Mouse (Mus musculus) regulatory T cell (primary cell): ENCODE measurements around the gene Vmn1r28.
"Not testable (repeated sequence)": the region's sequence is repeated elsewhere in the genome, so short reads cannot be mapped to it uniquely, and the experiment has no call there.

Experiments
- in situ Hi-C: fragments of 300-600 bp; cut with MboI, MseI; formaldehyde crosslinking; loops from one replicate; pipeline ENCODE4 v1.15.1; 2025; ENCODE audit warnings: high pct_unique_total_duplicates

Gene Vmn1r28

DNA sequence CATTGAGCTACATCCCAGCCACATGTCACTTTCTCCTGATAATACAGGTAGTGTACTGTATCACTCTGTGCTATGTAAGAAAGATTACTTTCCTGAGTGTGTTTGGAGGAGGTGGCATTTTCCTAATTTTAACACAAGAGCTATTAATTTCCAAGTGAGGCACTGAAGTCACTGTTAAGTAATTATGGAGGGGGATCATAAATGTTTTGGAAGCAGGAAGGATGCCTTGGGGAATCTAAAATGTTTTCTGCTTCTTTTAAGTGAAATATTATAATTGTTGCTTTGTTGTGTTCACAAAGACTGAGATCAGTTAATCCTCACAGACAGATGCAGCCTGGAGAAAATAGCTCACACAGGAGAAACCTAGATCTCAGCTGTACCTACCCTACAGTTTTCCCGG is at the start of gene Vmn1r28:
Gene Vmn1r28 (plus strand): TSS at position 301 of the 400 bp plus-strand sequence.
- in situ Hi-C loops = no loop called here

DNA sequence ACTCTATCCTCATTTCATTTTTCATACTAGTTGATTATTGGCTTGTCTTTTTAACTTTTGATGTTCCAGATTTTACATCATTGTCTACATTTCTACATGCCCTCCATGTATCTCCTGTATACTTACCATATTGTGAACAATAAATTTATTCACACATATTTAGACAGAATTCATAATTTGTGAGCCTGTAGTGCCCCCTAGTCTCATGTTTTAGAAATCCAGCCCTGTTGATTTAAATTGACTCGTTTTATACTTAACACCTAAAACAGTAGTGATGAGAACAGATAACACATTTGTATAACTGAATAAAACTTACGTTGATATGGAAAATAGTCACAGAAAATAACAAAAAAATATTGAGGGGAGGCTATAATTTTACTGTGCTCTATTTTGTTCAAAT is 45.7 kb upstream of the Vmn1r28 start:
- in situ Hi-C loops = loop anchor here (5.0 kb wide), 1 partner anchor 784 kb away; no protein-coding TSS in a partner anchor

GRCm38 (mm10) chr6:58218721-58219120 is 43.1 kb upstream of the Vmn1r28 start, which contains the start of gene Vmn1r27:
Vmn1r27 (minus strand) TSS chr6:58218821.
- in situ Hi-C loops = loop anchor here (5.0 kb wide), 1 partner anchor 786 kb away; no protein-coding TSS in a partner anchor

GRCm38 (mm10) chr6:58279661-58280060 is 17.8 kb downstream of the Vmn1r28 start:
- in situ Hi-C loops = not testable (repeated sequence)

GRCm38 (mm10) chr6:58292201-58292600 is 30.4 kb downstream of the Vmn1r28 start:
- in situ Hi-C loops = no loop called here

DNA sequence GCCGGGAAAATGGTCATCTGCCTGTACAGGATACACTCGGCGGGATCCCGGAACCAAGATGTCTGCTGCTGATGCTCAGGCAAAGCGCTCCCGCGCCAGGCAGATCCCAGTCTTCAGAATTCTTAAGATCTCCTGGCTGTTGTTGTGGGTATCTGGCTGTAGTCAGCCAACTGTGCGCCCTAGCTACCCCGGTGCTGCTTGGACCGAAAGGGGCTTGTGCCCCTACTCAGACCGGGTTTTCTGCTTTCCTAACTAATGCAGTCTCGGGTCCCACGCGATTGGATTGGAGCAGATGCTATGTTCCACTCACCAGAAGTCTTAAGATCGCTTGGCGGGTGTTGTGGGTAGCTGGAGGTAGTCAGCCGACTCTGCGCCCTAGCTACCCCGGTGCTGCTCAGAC is 36.7 kb downstream of the Vmn1r28 start:
- in situ Hi-C loops = not testable (repeated sequence)

DNA sequence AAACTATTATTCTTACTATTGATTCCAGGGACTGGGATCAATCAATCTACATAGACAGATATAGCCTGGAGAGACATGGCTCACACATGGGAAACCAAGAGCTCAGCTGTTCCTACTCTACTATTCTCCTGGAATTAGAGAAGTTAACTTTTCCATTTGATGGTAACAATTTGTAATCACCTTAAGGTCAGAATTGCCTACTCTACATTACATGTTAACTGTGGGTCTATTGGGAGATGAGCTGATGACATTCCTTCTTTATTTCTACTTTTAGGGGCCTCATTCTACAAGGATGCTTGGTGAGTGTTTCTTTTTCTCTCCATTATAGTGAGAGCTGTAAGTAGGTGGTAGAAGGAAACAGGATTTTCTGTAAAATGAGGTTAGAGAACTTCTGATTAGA is 39.4 kb downstream of the Vmn1r28 start, which contains the start of gene Vmn1r29:
Gene Vmn1r29 (plus strand): TSS at position 301 of the 400 bp plus-strand sequence.
- in situ Hi-C loops = no loop called here
